Mouse (Mus musculus): ENCODE data around the gene Ulk4. TPM values are rescaled to one million over a fixed set of nuclear protein-coding genes. Genes with fewer than 3 reads are reported as not detected.
"Not testable (repeated sequence)": the region's sequence is repeated elsewhere in the genome, so short reads cannot be mapped to it uniquely, and the experiment has no call there.

Gene Ulk4
- polyA plus RNA-seq, 2 experiments, result 0.40 to 30.5 TPM

- no peak overlapping the region for H3K9ac ChIP-seq (replicated peaks)
- DNase-seq (ENCODE audit: low read depth in 3 of 3, low spot score in 3 of 3), result no peak
- no peak overlapping the region for H3K4me2 ChIP-seq (ENCODE audit: low read depth)
- no peak overlapping the region for H3K27ac ChIP-seq
- H3K9me3 ChIP-seq (ENCODE audit: control insufficient read depth, low read length), result no peaks in the 10 kb centered on the region
- H3K27me3 ChIP-seq (ENCODE audit: control insufficient read depth, insufficient read depth, low read length), result no peaks in the 10 kb centered on the region
- TF ChIP-seq EP300 (IDR thresholded peaks at IDR 0.05; ENCODE audit: low read depth) (no peak), CTCF (IDR thresholded peaks at IDR 0.05; ENCODE audit: low read depth) (no peak)
- no peak overlapping the region for H3K4me3 ChIP-seq (ENCODE audit: insufficient read depth in 1 of 2, low read depth in 2 of 2, low read length in 2 of 2)
- no peak for ATAC-seq (ENCODE audit: insufficient read depth)
- H3K36me3 ChIP-seq (replicated peaks; ENCODE audit: control insufficient read depth, insufficient read depth, low read depth), result no peaks in the 10 kb centered on the region
- no peaks in the 10 kb centered on the region for H3K4me1 ChIP-seq (replicated peaks; ENCODE audit: control insufficient read depth in 2 of 2, insufficient read depth in 2 of 2, low read length in 1 of 2)
- WGBS (ENCODE audit: insufficient replicate concordance), result 53% methylated on average over 8 of the region's 8 CpGs
These were observed 35.6 kb downstream of the Ulk4 start for GRCm38 (mm10) chr9:121241366-121241765.

GRCm38 (mm10) chr9:121240242-121240641 is 36.8 kb downstream of the Ulk4 start:
- not testable (repeated sequence) for H3K9me3 ChIP-seq (ENCODE audit: control insufficient read depth, low read length); H3K27ac ChIP-seq; H3K4me3 ChIP-seq (ENCODE audit: insufficient read depth in 1 of 2, low read depth in 2 of 2, low read length in 2 of 2); DNase-seq (ENCODE audit: low read depth in 3 of 3, low spot score in 3 of 3); H3K9ac ChIP-seq (replicated peaks); ATAC-seq (ENCODE audit: insufficient read depth); H3K4me1 ChIP-seq (replicated peaks; ENCODE audit: control insufficient read depth in 2 of 2, insufficient read depth in 2 of 2, low read length in 1 of 2); H3K36me3 ChIP-seq (replicated peaks; ENCODE audit: control insufficient read depth, insufficient read depth, low read depth); H3K27me3 ChIP-seq (ENCODE audit: control insufficient read depth, insufficient read depth, low read length); H3K4me2 ChIP-seq (ENCODE audit: low read depth)
- WGBS (ENCODE audit: insufficient replicate concordance), result 34% methylated on average over 4 of the region's 5 CpGs
- peak; percentile 56 for TF ChIP-seq CTCF (IDR thresholded peaks at IDR 0.05; ENCODE audit: low read depth)

DNA sequence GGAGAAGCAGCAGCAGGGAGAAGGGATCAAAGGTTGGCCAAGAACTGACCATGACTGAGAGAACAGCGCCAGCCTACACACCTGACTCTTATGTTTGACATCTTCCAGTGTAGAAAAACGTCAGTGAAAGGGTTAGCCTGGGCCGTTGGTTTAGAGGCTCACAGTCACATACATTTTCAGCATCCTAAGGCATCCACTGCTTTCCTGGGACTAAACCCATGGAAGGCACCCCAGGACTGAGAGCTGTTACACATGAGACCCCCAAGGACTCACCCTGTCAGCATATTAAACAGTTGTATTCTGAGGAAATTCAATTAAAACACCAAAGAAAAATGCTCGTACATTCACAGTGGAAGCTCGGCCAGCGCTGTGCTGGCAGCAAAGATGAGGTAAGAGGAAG is 37.4 kb downstream of the Ulk4 start:
- no peaks in the 10 kb centered on the region for H3K9me3 ChIP-seq (ENCODE audit: control insufficient read depth, low read length)
- no peaks in the 10 kb centered on the region for H3K36me3 ChIP-seq (replicated peaks; ENCODE audit: control insufficient read depth, insufficient read depth, low read depth)
- TF ChIP-seq CTCF (IDR thresholded peaks at IDR 0.05; ENCODE audit: low read depth), result no peak
- TF ChIP-seq EP300 (IDR thresholded peaks at IDR 0.05; ENCODE audit: low read depth), result no peak
- WGBS (ENCODE audit: insufficient replicate concordance), result 57% methylated on average over 6 of the region's 6 CpGs
- H3K4me3 ChIP-seq (ENCODE audit: insufficient read depth in 1 of 2, low read depth in 2 of 2, low read length in 2 of 2), result no peak overlapping the region
- DNase-seq (ENCODE audit: low read depth in 3 of 3, low spot score in 3 of 3) (no peak), ATAC-seq (ENCODE audit: insufficient read depth) (no peak)
- no peaks in the 10 kb centered on the region for H3K4me1 ChIP-seq (replicated peaks; ENCODE audit: control insufficient read depth in 2 of 2, insufficient read depth in 2 of 2, low read length in 1 of 2)
- no peaks in the 10 kb centered on the region for H3K27me3 ChIP-seq (ENCODE audit: control insufficient read depth, insufficient read depth, low read length)
- H3K9ac ChIP-seq (replicated peaks), result no peak overlapping the region
- H3K4me2 ChIP-seq (ENCODE audit: low read depth), result no peak overlapping the region
- no peak overlapping the region for H3K27ac ChIP-seq

GRCm38 (mm10) chr9:121218636-121219035 is 58.4 kb downstream of the Ulk4 start:
- ATAC-seq (ENCODE audit: insufficient read depth), result no peak
- H3K4me1 ChIP-seq (replicated peaks; ENCODE audit: control insufficient read depth in 2 of 2, insufficient read depth in 2 of 2, low read length in 1 of 2), result no peaks in the 10 kb centered on the region
- no peaks in the 10 kb centered on the region for H3K9me3 ChIP-seq (ENCODE audit: control insufficient read depth, low read length)
- no peak overlapping the region for H3K4me2 ChIP-seq (ENCODE audit: low read depth)
- H3K27me3 ChIP-seq (ENCODE audit: control insufficient read depth, insufficient read depth, low read length), result no peaks in the 10 kb centered on the region
- TF ChIP-seq EP300 (IDR thresholded peaks at IDR 0.05; ENCODE audit: low read depth) (no peak), CTCF (IDR thresholded peaks at IDR 0.05; ENCODE audit: low read depth) (no peak)
- no peak overlapping the region for H3K9ac ChIP-seq (replicated peaks)
- no peak for DNase-seq (ENCODE audit: low read depth in 3 of 3, low spot score in 3 of 3)
- no peaks in the 10 kb centered on the region for H3K36me3 ChIP-seq (replicated peaks; ENCODE audit: control insufficient read depth, insufficient read depth, low read depth)
- WGBS (ENCODE audit: insufficient replicate concordance), result 73% methylated on average over 11 of the region's 11 CpGs
- H3K27ac ChIP-seq, result no peak overlapping the region
- no peak overlapping the region for H3K4me3 ChIP-seq (ENCODE audit: insufficient read depth in 1 of 2, low read depth in 2 of 2, low read length in 2 of 2)

GRCm38 (mm10) chr9:121218230-121218629 is 58.8 kb downstream of the Ulk4 start:
- Histone ChIP-seq H3K9ac (replicated peaks) (no peak overlapping the region), H3K27me3 (ENCODE audit: control insufficient read depth, insufficient read depth, low read length) (no peaks in the 10 kb centered on the region), H3K9me3 (ENCODE audit: control insufficient read depth, low read length) (no peaks in the 10 kb centered on the region), H3K27ac (no peak overlapping the region), H3K4me3 (ENCODE audit: insufficient read depth in 1 of 2, low read depth in 2 of 2, low read length in 2 of 2) (no peak overlapping the region), H3K4me1 (replicated peaks; ENCODE audit: control insufficient read depth in 2 of 2, insufficient read depth in 2 of 2, low read length in 1 of 2) (no peaks in the 10 kb centered on the region), H3K4me2 (ENCODE audit: low read depth) (no peak overlapping the region), H3K36me3 (replicated peaks; ENCODE audit: control insufficient read depth, insufficient read depth, low read depth) (no peaks in the 10 kb centered on the region)
- TF ChIP-seq CTCF (IDR thresholded peaks at IDR 0.05; ENCODE audit: low read depth), result no peak
- TF ChIP-seq EP300 (IDR thresholded peaks at IDR 0.05; ENCODE audit: low read depth), result no peak
- no peak for DNase-seq (ENCODE audit: low read depth in 3 of 3, low spot score in 3 of 3)
- ATAC-seq (ENCODE audit: insufficient read depth), result no peak
- WGBS (ENCODE audit: insufficient replicate concordance), result 52% methylated on average over 10 of the region's 10 CpGs
